Mouse (Mus musculus) CD8-positive naive resting alpha-beta T cell, adult 57 days (primary cell): Measurements from ENCODE around the gene Fam129c. TPM values are rescaled to one million over a fixed set of nuclear protein-coding genes. Genes with fewer than 3 reads are reported as not detected.

Experiments
- total RNA-seq: library from RNA; stranded (reverse); gene quantifications from one replicate; pipeline ENCODE4 v1.2.4, GENCODE M21; 2023

The Fam129c gene
- 11.5 TPM for total RNA-seq

DNA sequence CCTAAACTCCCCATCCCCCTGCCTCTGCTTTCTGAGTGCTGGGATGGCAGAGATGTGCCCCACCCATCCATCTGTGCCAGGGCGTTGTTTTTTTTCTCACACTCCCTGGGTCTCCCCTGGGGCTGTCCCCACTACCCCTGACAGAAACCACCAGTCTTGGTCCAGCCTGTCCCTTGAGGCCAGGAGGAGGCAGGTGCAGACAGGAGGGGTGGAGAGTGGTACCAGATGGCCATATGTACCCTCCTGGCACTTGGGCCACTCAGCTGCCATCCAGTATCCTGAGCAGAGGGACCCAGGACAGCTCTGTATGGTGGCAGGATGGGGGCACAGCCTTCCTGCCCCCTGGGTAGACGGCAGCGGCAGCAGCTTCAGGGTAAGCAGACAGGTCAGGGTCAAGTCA is at the start of gene Fam129c:
Gene Fam129c (plus strand): TSS at position 198 of the 400 bp plus-strand sequence.

DNA sequence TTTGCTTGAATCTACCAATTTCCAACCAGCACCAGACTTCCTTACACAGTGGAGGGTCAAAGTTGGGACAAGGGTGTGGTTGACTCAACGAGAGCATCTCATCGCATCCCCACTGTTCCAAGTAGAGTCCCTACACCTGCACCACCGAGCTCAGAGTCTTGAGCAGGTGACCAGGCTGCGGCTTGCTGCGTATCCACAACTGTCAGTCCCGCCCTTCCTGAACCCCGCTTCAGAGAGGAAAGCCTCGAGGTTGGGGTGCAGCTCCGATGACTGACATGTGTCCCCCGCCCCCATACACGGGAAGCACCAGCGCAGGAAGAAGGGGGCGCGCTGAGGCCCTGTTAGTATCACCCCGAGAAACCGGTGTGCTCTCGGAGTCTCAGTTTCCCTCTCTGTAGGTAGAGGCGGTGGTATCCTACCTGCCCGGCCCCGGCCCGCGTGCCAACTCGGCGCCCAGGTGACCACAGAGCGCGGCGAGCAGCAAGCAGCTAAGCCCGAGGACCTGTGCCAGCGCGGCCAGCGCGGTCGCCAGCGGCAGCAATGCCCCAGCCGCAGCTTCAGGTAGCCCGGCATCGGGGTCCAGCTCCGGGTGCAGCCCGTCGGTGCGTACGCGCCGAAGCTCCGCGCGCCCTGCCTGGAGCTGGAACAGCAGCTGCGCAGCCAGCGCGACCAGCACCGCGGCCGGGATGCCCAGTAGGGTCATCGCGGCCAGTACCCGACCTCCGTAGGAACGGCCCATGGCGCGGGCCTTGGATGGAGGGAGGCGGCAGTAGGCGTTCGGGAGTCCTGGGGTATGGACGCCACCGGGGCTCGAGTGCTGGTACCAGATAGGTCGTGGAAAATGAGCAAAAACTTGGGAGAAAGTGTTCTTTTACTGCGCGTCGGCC is 39.1 kb upstream of the Fam129c start, which contains the start of gene Tmem221:
Gene Tmem221 (minus strand): TSS at position 801 of the 887 bp plus-strand sequence.

DNA sequence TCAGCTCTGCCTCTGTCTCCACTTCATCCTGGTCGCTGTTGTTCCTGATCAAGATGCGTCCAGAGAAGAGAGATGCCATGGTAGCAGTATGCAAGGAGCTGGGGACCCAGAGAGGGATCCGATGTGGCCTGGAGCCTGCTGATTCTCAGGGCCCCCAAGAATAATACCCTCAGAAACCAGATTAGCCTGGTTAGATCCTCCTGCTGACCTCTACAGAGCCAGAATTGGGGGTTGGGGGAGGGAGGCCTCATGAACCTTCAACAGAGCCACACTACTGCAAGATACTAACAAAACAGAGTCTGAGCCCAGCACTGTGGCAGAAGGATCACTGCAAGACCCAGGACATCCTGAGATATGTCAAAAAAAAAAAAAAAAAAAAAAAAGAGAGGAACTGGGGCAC is 30.9 kb upstream of the Fam129c start, which contains the start of gene Nxnl1:
Gene Nxnl1 (minus strand): TSS at position 101 of the 400 bp plus-strand sequence.

DNA sequence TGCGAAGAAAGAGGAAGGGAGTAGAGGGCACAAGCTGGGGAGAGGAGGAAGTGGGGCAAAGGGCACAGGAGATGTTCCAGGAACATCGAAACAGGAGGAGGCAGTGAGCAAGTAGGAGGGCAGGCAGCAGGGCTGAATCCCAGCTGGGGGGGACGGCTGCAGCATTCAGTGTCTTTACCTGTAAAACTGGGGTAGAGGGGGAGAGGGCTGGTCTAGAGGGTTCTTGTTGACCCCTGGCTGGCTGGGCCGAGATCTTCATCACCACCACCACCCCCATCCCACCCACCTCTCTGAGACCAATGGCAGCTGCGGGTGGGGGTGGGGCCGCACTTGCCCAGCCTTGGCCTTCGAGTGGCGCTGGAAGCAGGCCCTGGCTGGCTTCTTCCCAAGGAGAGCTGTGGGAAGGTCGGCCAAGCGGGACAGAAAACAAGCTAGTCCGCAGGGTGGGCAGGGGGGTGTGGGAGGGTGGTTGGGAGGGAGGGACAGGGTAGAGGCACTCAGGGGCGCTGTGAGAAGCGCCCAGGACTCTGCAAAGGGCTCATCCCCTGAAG is 29.0 kb upstream of the Fam129c start, which contains the start of gene Slc27a1:
Gene Slc27a1 (plus strand): TSS at position 496 of the 551 bp plus-strand sequence.

DNA sequence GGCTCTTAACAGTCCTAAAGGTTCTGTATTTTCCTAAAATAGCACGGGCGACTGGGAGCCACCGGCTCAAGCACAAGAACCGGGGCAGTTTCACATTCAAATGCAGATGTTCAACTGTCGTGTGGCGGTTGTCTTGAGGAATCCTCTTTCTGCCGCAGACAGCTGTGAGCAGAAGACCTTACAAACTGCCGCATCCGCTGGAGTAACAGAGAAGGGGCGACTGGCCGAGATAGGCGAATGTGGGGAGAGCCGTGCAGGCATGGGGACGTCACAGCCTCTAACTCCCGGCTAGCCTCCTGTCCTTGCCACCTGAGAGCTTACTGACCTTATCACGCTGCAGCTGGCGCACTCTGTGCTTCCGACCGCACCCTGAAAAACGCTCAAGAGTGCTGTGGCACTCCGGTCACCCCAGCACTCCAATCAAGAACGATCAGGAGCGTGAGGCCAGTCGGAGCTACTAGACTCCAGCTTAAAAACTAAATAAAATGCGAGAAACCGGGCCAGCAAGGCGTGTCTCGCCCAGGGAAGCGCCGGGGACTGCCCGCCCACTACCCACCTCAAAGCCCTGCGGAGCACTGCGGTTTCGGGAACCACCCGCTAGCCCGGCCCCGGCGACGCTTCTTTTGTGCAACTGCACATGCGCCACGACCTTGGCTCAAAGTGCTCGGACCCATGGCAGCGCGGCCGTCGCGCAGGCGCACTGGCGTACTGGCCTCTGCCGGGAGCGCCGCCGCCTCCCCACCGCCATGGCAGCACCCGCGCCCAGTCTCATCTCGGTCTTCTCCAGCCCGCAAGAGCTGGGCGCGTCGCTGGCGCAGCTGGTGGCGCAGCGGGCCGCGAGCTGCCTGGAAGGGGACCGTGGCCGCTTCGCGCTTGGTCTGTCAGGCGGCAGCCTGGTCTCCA is 5.7 kb upstream of the Fam129c start, which contains the start of gene Pgls:
Gene Pgls (plus strand): TSS at position 706 of the 903 bp plus-strand sequence.

DNA sequence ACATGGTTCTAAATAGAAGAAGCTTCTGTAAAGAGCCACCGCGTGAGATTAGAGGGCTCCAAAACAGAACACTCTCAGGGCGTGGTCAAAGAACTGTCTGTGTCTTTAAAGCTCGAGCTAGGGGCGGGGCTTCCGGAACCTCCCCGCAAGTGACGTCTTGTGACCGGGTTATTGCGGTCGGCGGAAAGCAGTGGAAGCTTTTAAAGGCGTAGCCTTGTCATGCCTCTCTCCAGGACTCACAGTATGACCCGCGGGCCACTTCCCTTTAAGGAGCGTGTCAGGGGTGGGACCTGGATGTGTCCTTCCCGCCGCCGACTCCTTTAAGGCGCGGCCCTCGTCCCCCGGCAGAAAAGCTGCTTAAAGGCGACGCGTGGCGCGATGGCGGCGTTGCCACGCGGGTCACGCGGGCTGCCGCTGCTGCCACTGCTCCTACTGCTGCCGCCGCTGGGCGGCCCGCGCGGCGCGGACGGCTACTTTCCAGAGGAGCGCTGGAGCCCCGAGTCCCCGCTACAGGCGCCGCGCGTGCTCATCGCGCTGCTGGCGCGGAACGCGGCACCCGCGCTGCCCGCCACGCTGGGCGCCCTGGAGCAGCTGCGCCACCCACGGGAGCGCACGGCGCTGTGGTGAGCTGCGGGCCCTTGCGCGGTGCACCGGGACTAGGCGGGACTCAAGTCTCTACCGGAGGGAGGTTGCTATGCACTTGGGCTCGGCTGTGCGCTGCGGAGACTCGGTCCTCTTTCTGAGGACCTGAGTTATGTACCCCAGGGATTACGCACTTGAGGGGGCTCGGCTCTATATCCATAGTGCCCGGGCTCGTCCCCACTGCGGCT is 13.6 kb downstream of the Fam129c start, which contains the start of gene Colgalt1:
Gene Colgalt1 (plus strand): TSS at position 177 of the 830 bp plus-strand sequence.

Other genes with a start within 250 kb of the Fam129c start
- 310 TPM for gene Use1, start 230.8 kb upstream of the Fam129c start, total RNA-seq
- 22.3 TPM for gene Ocel1, start 226.3 kb upstream of the Fam129c start, total RNA-seq
- gene Nr2f6, start 215.7 kb upstream of the Fam129c start, total RNA-seq: 4.0 TPM
- gene Ushbp1, start 201.8 kb upstream of the Fam129c start, total RNA-seq: 0.28 TPM
- 109 TPM for gene Babam1, start 200.8 kb upstream of the Fam129c start, total RNA-seq
- gene Ankle1, start 191.6 kb upstream of the Fam129c start, total RNA-seq: 1.8 TPM
- 76.5 TPM for gene Abhd8, start 134.0 kb upstream of the Fam129c start, total RNA-seq
- 39.7 TPM for gene Mrpl34, start 132.7 kb upstream of the Fam129c start, total RNA-seq
- gene Dda1, start 128.4 kb upstream of the Fam129c start, total RNA-seq: 90.7 TPM
- 24.0 TPM for gene Ano8, start 111.7 kb upstream of the Fam129c start, total RNA-seq
- 20.5 TPM for gene Gtpbp3, start 109.5 kb upstream of the Fam129c start, total RNA-seq
- gene Plvap, start 85.9 kb upstream of the Fam129c start, total RNA-seq: 0.67 TPM
- not detected for gene Ccdc194, start 71.9 kb upstream of the Fam129c start, total RNA-seq
- 62.4 TPM for gene Bst2, start 60.2 kb upstream of the Fam129c start, total RNA-seq
- 27.2 TPM for gene Mvb12a, start 54.7 kb upstream of the Fam129c start, total RNA-seq
- gene Tmem221, start 38.8 kb upstream of the Fam129c start, total RNA-seq: 2.2 TPM
- gene Nxnl1, start 31.0 kb upstream of the Fam129c start, total RNA-seq: not detected
- gene Slc27a1, start 28.8 kb upstream of the Fam129c start, total RNA-seq: 6.8 TPM
- gene Pgls, start 5.5 kb upstream of the Fam129c start, total RNA-seq: 52.5 TPM
- gene Colgalt1, start 13.3 kb downstream of the Fam129c start, total RNA-seq: 50.7 TPM
- gene Unc13a, start 74.1 kb downstream of the Fam129c start, total RNA-seq: 0.77 TPM
- 89.5 TPM for gene Jak3, start 78.6 kb downstream of the Fam129c start, total RNA-seq
- 50.5 TPM for gene Insl3, start 91.6 kb downstream of the Fam129c start, total RNA-seq
- gene B3gnt3, start 104.1 kb downstream of the Fam129c start, total RNA-seq: 0.98 TPM
- gene Fcho1, start 128.1 kb downstream of the Fam129c start, total RNA-seq: 133 TPM